In genomic region chr10:60885348-60886275, GRCm38 (mm10) we compare ENCODE assay signal across 10 mouse cellular contexts. TPM values are rescaled to one million over a fixed set of nuclear protein-coding genes. Genes with fewer than 3 reads are reported as not detected.
DNase-seq lines count a peak whose midpoint lies in the region; ATAC-seq lines count a peak whose summit lies in the region.
"Had no signal": no experiment of that assay in that cellular context is flagged by ENCODE, and none has a peak within 500 bp of the region (broad histone marks: within the 10 kb centered on the region; RNA-seq: fewer than 3 reads in every experiment).

No protein-coding gene starts in this region.

- DNase-seq in kidney, postnatal 10 days, result peak; percentile 23
- no peak for DNase-seq in kidney, adult 9 months
- DNase-seq in forebrain, embryonic 11.5 days (ENCODE audit: low spot score), result peak; percentile 89
- DNase-seq in cerebellum, adult 8-10 months, result no peak
- no peak for DNase-seq in adrenal gland, postnatal 4 days (ENCODE audit: low spot score in 2 of 2)
- no peak for DNase-seq in layer of hippocampus, postnatal 14 days (ENCODE audit: low spot score in 2 of 2)

- peaks cover 5% of the 10 kb centered on the region; the same call in 1 of the 2 replicates for H3K4me1 ChIP-seq in forebrain, embryonic 11.5 days (replicated peaks; ENCODE audit: control insufficient read depth, insufficient read depth, low read length)
- H3K4me1 ChIP-seq in limb, embryonic 13.5 days, result peaks cover 19% of the 10 kb centered on the region; the same call in 1 of the 2 replicates
- peaks cover 11% of the 10 kb centered on the region for H3K4me1 ChIP-seq in neural tube, embryonic 15.5 days

- peak overlapping the region; percentile 23; the same call in 1 of the 2 replicates for H3K9ac ChIP-seq in forebrain, embryonic 11.5 days (ENCODE audit: low read length)
- H3K9ac ChIP-seq in limb, embryonic 13.5 days, result no peak overlapping the region
- H3K9ac ChIP-seq in neural tube, embryonic 15.5 days (replicated peaks), result no peak overlapping the region; the same call in 1 of the 2 replicates

- H3K4me2 ChIP-seq in forebrain, embryonic 11.5 days (ENCODE audit: low read depth, low read length, severe bottlenecking), result peak overlapping the region; percentile 41; the same call in 1 of the 2 replicates
- H3K4me2 ChIP-seq in limb, embryonic 13.5 days (replicated peaks), result peak overlapping the region; percentile 49
- H3K4me2 ChIP-seq in neural tube, embryonic 15.5 days, result peak overlapping the region; percentile 43

- no peaks in the 10 kb centered on the region for H3K9me3 ChIP-seq in forebrain, embryonic 11.5 days (ENCODE audit: control insufficient read depth, low read length)
- no peaks in the 10 kb centered on the region for H3K9me3 ChIP-seq in limb, embryonic 13.5 days
- no peaks in the 10 kb centered on the region for H3K9me3 ChIP-seq in neural tube, embryonic 15.5 days (replicated peaks)

- H3K4me3 ChIP-seq in forebrain, embryonic 11.5 days (ENCODE audit: low read depth, low read length), result peak overlapping the region; percentile 16; the same call in 1 of the 2 replicates
- peak overlapping the region; percentile 15; the same call in 1 of the 2 replicates for H3K4me3 ChIP-seq in limb, embryonic 13.5 days
- no peak overlapping the region for H3K4me3 ChIP-seq in neural tube, embryonic 15.5 days (replicated peaks)

- ATAC-seq in forebrain, embryonic 11.5 days (replicated peaks; ENCODE audit: low FRiP score), result peak; percentile 94
- no peak for ATAC-seq in limb, embryonic 13.5 days (ENCODE audit: low FRiP score, low read depth)
- peak; percentile 82 for ATAC-seq in neural tube, embryonic 15.5 days (ENCODE audit: low FRiP score)

- no peaks in the 10 kb centered on the region for H3K27me3 ChIP-seq in forebrain, embryonic 11.5 days (ENCODE audit: control insufficient read depth, insufficient read depth, low read length)
- H3K27me3 ChIP-seq in limb, embryonic 13.5 days, result no peaks in the 10 kb centered on the region
- H3K27me3 ChIP-seq in neural tube, embryonic 15.5 days (replicated peaks), result no peaks in the 10 kb centered on the region

- 26% methylated on average over 24 of the region's 25 CpGs for WGBS in forebrain, embryonic 11.5 days
- 30% methylated on average over 24 of the region's 25 CpGs for WGBS in limb, embryonic 13.5 days
- 28% methylated on average over 25 of the region's 25 CpGs for WGBS in neural tube, embryonic 15.5 days

- H3K36me3 ChIP-seq in forebrain, embryonic 11.5 days (ENCODE audit: control insufficient read depth, insufficient read depth, low read length), result no peaks in the 10 kb centered on the region
- no peaks in the 10 kb centered on the region for H3K36me3 ChIP-seq in limb, embryonic 13.5 days
- no peaks in the 10 kb centered on the region for H3K36me3 ChIP-seq in neural tube, embryonic 15.5 days

- H3K27ac ChIP-seq in forebrain, embryonic 11.5 days (ENCODE audit: low read depth, low read length), result peak overlapping the region; percentile 60
- no peak overlapping the region for H3K27ac ChIP-seq in limb, embryonic 13.5 days
- H3K27ac ChIP-seq in neural tube, embryonic 15.5 days (replicated peaks), result 0 out of 2 replicates have a peak overlapping the region, but pooled peaks have one; percentile 18

RNA-seq across cellular contexts. Expression of gene Unc5b, which starts 54.2 kb away (rescaled TPM):
- 4.0 TPM in 2 replicates for polyA plus RNA-seq in forebrain, embryonic 11.5 days (2014; fragmentation: Nextera tagmentation; extraction: Ambion mirVana)
- polyA plus RNA-seq in limb, embryonic 13.5 days (2015; fragmentation: Nextera tagmentation; extraction: Ambion mirVana), result 8.1 and 8.3 TPM in 2 replicates
- 2.3 and 2.8 TPM in 2 replicates for polyA plus RNA-seq in neural tube, embryonic 15.5 days (2015; fragmentation: Nextera tagmentation; extraction: Ambion mirVana)
- 10 to 100 TPM; 13.3 to 17.6 TPM for total RNA-seq in adrenal gland, postnatal 4 days (2021)
- 10 to 100 TPM; 11.9 to 12.6 TPM for total RNA-seq in layer of hippocampus, postnatal 14 days (2021)
- total RNA-seq: common myeloid progenitor, adult 5-6 weeks; neutrophil, adult 5-6 weeks had no signal

Comparison
In these comparisons a context has a peak if more than half of its experiments do, and no peak if none do; other contexts are left out.
1. DNase-seq: peak in kidney, postnatal 10 days (single experiment) and forebrain, embryonic 11.5 days (single experiment); none in kidney, adult 9 months (single experiment), cerebellum, adult 8-10 months (single experiment), adrenal gland, postnatal 4 days (0 of 2) and layer of hippocampus, postnatal 14 days (0 of 2).
2. Peak in every context shown above with its lines, with median percentiles within 50 percentile points of each other: H3K4me2 ChIP-seq.